Mouse (Mus musculus) brain, embryonic 14.5 days (tissue): ENCODE results near the gene Gm43191. TPM values are rescaled to one million over a fixed set of nuclear protein-coding genes. Genes with fewer than 3 reads are reported as not detected.
"Not testable (repeated sequence)": the region's sequence is repeated elsewhere in the genome, so short reads cannot be mapped to it uniquely, and the experiment has no call there.

Experiments used
- DNase-seq: peaks from one replicate; pipeline ENCODE4 v3.0.0-alpha.2; 2011; ENCODE audit warnings: low read depth
- CTCF ChIP-seq: fragments of 200-500 bp; IDR thresholded peaks from 2 replicates; pipeline ENCODE4 v1.5.1; 2012; ENCODE audit warnings: inconsistent platforms, mild to moderate bottlenecking, moderate library complexity, borderline replicate concordance; ENCODE audit not compliant: insufficient read depth, insufficient read length; ENCODE audit errors: extremely low read depth
- POLR2A ChIP-seq: fragments of 200-500 bp; IDR thresholded peaks from 2 replicates; pipeline ENCODE4 v1.6.1; 2012; ENCODE audit warnings: mild to moderate bottlenecking, inconsistent platforms, borderline replicate concordance; ENCODE audit not compliant: poor library complexity, insufficient read depth, insufficient read length, severe bottlenecking; ENCODE audit errors: extremely low read depth
- polyA plus RNA-seq: library from polyadenylated mRNA; depleted of rRNA; stranded (reverse); fragments of >200 nt; gene quantifications from 2 replicates; pipeline ENCODE4 v1.2.3, GENCODE M21; 2012

Gene Gm43191
- polyA plus RNA-seq, 1 experiment, result not detected

GRCm38 (mm10) chr3:116702647-116703272 lies 21.7 kb upstream of the Gm43191 start:
- TF ChIP-seq POLR2A, result no peak
- DNase-seq, result no peak

- no peak for TF ChIP-seq CTCF
- no peak for TF ChIP-seq POLR2A
- DNase-seq, result no peak
Measured at GRCm38 (mm10) chr3:116701601-116702000, 20.5 kb upstream of the Gm43191 start.

- TF ChIP-seq CTCF, result no peak
- TF ChIP-seq POLR2A, result no peak
- DNase-seq, result peak; percentile 16
Measured at GRCm38 (mm10) chr3:116698786-116699185, 17.7 kb upstream of the Gm43191 start.

GRCm38 (mm10) chr3:116695666-116695985 lies 14.6 kb upstream of the Gm43191 start:
- no peak for DNase-seq
- no peak for TF ChIP-seq POLR2A
- TF ChIP-seq CTCF, result no peak

- no peak for DNase-seq
- TF ChIP-seq CTCF, result no peak
- no peak for TF ChIP-seq POLR2A
Measured at GRCm38 (mm10) chr3:116694955-116695665, 14.1 kb upstream of the Gm43191 start.

- DNase-seq, result no peak
- no peak for TF ChIP-seq CTCF
- no peak for TF ChIP-seq POLR2A
Measured at GRCm38 (mm10) chr3:116694312-116694711, 13.3 kb upstream of the Gm43191 start.

- not testable (repeated sequence) for DNase-seq
Measured at GRCm38 (mm10) chr3:116664281-116664680, 16.8 kb downstream of the Gm43191 start.

- DNase-seq, result peak; percentile 98
- TF ChIP-seq POLR2A (peak; percentile 99), CTCF (no peak)
Measured at GRCm38 (mm10) chr3:116662463-116662863, 18.6 kb downstream of the Gm43191 start, which contains the start of gene Mfsd14a. TSS of gene Mfsd14a (minus strand) at chr3:116662677.

- TF ChIP-seq CTCF, result no peak
- no peak for TF ChIP-seq POLR2A
- DNase-seq, result no peak
Measured at GRCm38 (mm10) chr3:116661870-116662414, 19.1 kb downstream of the Gm43191 start.

- DNase-seq, result no peak
- TF ChIP-seq CTCF, result no peak
Measured at GRCm38 (mm10) chr3:116661288-116661869, 19.7 kb downstream of the Gm43191 start.

- DNase-seq, result no peak
- TF ChIP-seq CTCF, result no peak
- TF ChIP-seq POLR2A, result no peak
Measured at GRCm38 (mm10) chr3:116659856-116660430, 21.1 kb downstream of the Gm43191 start.

- TF ChIP-seq POLR2A (no peak), CTCF (no peak)
- no peak for DNase-seq
Measured at GRCm38 (mm10) chr3:116658928-116659565, 22.0 kb downstream of the Gm43191 start.
